Mouse (Mus musculus) lung, postnatal 0 days (tissue): ENCODE measurements at regions not wholly inside any gene's neighbourhood (a gene's known extent, or its start where the extent isn't known, plus 50 kb on each side); places are given as distances from the start of the nearest gene placed in this dataset.

ENCODE experiments used
- ATAC-seq: fragments of 200-750 bp; cut with Nextera tagmentation; 2 replicates; pipeline ENCODE4 v1.8.0; 2017; ENCODE audit warnings: moderate library complexity
- DNase-seq: peaks from one replicate; pipeline ENCODE4 v3.0.0-alpha.2; 2016; ENCODE audit warnings: low spot score
- H3K27ac ChIP-seq: fragments of 300-500 bp; sonication (generic); 2 replicates; pipeline ENCODE4 v1.5.1; 2014; ENCODE audit warnings: antibody characterized with exemption, mild to moderate bottlenecking, low read length, mixed read lengths
- H3K27me3 ChIP-seq: fragments of 300-500 bp; sonication (generic); replicated peaks from 2 replicates; pipeline ENCODE4 v1.6.1; 2014; ENCODE audit warnings: low read length, mixed read lengths; ENCODE audit not compliant: insufficient read depth
- H3K36me3 ChIP-seq: fragments of 300-500 bp; sonication (generic); 2 replicates; pipeline ENCODE4 v1.6.1; 2014; ENCODE audit warnings: low read length, mixed read lengths; ENCODE audit not compliant: insufficient read depth
- H3K4me1 ChIP-seq: fragments of 300-500 bp; sonication (generic); 2 replicates; pipeline ENCODE4 v1.6.1; 2014; ENCODE audit warnings: antibody characterized with exemption, low read depth, low read length, mixed read lengths; ENCODE audit not compliant: insufficient read depth
- H3K4me2 ChIP-seq: fragments of 300-500 bp; sonication (generic); replicated peaks from 2 replicates; pipeline ENCODE4 v1.6.1; 2014; ENCODE audit warnings: low read depth, mild to moderate bottlenecking, low read length, moderate library complexity, mixed read lengths
- H3K4me3 ChIP-seq: fragments of 300-500 bp; sonication (generic); 2 replicates; pipeline ENCODE4 v1.5.1; 2014; ENCODE audit warnings: low read depth, low read length
- H3K9ac ChIP-seq: fragments of 300-500 bp; sonication (generic); replicated peaks from 2 replicates; pipeline ENCODE4 v1.6.1; 2014; ENCODE audit warnings: low read depth, mild to moderate bottlenecking
- H3K9me3 ChIP-seq: fragments of 300-500 bp; sonication (generic); 2 replicates; pipeline ENCODE4 v1.6.1; 2016; ENCODE audit warnings: low read length, mixed read lengths
- CTCF ChIP-seq: IDR thresholded peaks from 2 replicates; pipeline ENCODE4 v1.5.1; 2016; ENCODE audit warnings: antibody characterized with exemption, mild to moderate bottlenecking
- EP300 ChIP-seq: IDR thresholded peaks from 2 replicates; pipeline ENCODE4 v1.6.1; 2016; ENCODE audit warnings: antibody characterized with exemption, mild to moderate bottlenecking, control low read depth
- WGBS: fragments of 180-500 bp; shearing (Covaris S2); extraction: QIAGEN DNeasy Blood & Tissue Kit; methylation state at CpG from one replicate; pipeline ENCODE4 v1.1.7; 2014; 5-methylcytosine and 5-hydroxymethylcytosine counted together

DNA sequence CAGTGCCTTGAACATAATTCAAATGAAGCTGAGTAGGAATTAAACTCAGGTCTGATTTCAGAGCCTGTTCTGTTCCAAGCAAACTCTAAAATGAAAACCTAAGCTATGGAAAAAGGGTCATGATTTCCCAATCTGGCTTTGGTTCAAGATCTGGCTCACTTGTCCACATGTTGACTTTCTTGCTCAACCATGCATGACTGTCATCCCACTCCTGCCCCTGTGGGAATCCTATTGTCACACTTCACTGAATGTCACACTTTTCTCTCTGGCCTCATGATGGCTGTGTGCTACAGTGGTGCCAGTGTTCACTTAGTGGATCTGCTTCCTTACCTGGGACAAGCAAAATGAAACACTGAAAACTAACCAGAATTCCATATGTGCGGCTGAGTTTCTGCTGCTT is 403.0 kb downstream of the Atp6ap1l start:
- Histone ChIP-seq H3K36me3 (no peaks in the 10 kb centered on the region), H3K9ac (no peak overlapping the region), H3K4me3 (no peak overlapping the region), H3K27ac (no peak overlapping the region), H3K4me2 (no peak overlapping the region), H3K27me3 (no peaks in the 10 kb centered on the region), H3K4me1 (no peaks in the 10 kb centered on the region), H3K9me3 (no peaks in the 10 kb centered on the region)
- DNase-seq, result peak; percentile 57
- ATAC-seq, result peak; percentile 47
- TF ChIP-seq EP300 (no peak), CTCF (no peak)
- 85% methylated on average over 1 of the region's 1 CpGs for WGBS

DNA sequence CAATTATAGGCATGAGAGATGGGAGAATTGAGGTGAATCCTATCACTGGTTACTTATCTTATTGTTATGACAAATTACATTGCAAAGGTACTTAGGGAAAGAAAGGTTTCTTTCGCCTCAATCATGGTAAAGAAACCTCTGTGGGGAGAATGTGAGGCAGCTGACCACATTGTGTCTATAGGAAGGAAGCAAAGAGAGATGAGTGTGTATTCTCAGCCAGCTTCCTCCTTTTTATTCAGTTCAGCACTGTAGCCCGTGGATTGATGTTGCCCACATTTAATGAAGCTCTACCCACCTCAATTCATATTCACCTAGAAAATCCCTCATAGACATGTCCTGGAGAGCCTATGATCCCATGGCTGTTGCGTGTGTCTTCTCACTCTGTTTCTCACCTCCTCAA is 406.2 kb downstream of the Atp6ap1l start:
- no peak overlapping the region for H3K4me3 ChIP-seq
- TF ChIP-seq CTCF (no peak), EP300 (no peak)
- no peaks in the 10 kb centered on the region for H3K27me3 ChIP-seq
- H3K36me3 ChIP-seq, result no peaks in the 10 kb centered on the region
- no peaks in the 10 kb centered on the region for H3K4me1 ChIP-seq
- WGBS, result 75% methylated on average over 3 of the region's 3 CpGs
- no peak overlapping the region for H3K4me2 ChIP-seq
- no peak overlapping the region for H3K9ac ChIP-seq
- no peaks in the 10 kb centered on the region for H3K9me3 ChIP-seq
- ATAC-seq (no peak), DNase-seq (no peak)
- no peak overlapping the region for H3K27ac ChIP-seq

DNA sequence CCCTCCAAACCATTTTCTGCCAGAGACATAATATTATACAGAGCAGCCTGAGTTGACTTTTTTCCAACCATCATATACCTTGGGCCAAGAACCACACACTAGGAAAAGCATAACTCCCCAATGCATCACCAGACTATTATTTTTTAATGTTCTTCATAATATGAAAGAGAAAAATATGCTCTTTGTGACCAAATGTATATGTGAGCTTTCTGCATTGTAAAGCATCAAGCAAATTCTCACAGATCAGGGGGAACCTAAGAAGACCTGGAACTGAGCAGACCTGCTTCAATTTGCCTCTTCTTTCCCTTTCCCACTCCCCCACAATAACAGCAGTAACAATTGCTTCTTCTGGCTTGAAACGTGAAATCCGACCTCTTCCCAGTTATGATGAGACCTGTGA is 407.6 kb downstream of the Atp6ap1l start:
- Histone ChIP-seq H3K27ac (no peak overlapping the region), H3K9ac (no peak overlapping the region), H3K4me3 (no peak overlapping the region), H3K27me3 (no peaks in the 10 kb centered on the region), H3K36me3 (no peaks in the 10 kb centered on the region), H3K4me2 (no peak overlapping the region), H3K4me1 (no peaks in the 10 kb centered on the region), H3K9me3 (no peaks in the 10 kb centered on the region)
- ATAC-seq (no peak), DNase-seq (no peak)
- WGBS, result 41% methylated on average over 2 of the region's 2 CpGs
- TF ChIP-seq CTCF (no peak), EP300 (no peak)

DNA sequence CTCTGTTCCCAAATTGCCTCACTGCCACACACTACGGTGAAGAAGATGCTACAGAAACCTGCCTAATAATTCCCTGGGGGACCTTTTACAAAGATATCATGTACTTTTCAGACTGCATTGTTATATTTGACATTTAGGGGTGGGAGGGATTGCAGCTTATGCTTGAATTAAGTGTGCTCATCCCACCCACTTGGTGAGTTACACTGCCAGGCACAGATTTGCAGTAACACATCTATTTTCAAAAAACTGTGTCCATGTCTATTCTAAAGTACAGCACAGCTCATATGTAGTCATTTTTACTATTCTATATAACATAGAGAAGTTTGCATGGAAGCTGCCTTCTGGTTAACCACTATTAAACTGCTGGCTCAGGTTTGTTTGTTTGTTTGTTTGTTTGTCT is 404.3 kb upstream of the Xrcc4 start:
- no peak for DNase-seq
- WGBS, result 55% methylated on average over 1 of the region's 1 CpGs
- Histone ChIP-seq H3K36me3 (no peaks in the 10 kb centered on the region), H3K27me3 (no peaks in the 10 kb centered on the region), H3K9ac (no peak overlapping the region), H3K4me3 (no peak overlapping the region), H3K4me1 (no peaks in the 10 kb centered on the region), H3K4me2 (no peak overlapping the region), H3K27ac (no peak overlapping the region), H3K9me3 (no peaks in the 10 kb centered on the region)
- ATAC-seq, result no peak
- TF ChIP-seq CTCF, result no peak
- no peak for TF ChIP-seq EP300

DNA sequence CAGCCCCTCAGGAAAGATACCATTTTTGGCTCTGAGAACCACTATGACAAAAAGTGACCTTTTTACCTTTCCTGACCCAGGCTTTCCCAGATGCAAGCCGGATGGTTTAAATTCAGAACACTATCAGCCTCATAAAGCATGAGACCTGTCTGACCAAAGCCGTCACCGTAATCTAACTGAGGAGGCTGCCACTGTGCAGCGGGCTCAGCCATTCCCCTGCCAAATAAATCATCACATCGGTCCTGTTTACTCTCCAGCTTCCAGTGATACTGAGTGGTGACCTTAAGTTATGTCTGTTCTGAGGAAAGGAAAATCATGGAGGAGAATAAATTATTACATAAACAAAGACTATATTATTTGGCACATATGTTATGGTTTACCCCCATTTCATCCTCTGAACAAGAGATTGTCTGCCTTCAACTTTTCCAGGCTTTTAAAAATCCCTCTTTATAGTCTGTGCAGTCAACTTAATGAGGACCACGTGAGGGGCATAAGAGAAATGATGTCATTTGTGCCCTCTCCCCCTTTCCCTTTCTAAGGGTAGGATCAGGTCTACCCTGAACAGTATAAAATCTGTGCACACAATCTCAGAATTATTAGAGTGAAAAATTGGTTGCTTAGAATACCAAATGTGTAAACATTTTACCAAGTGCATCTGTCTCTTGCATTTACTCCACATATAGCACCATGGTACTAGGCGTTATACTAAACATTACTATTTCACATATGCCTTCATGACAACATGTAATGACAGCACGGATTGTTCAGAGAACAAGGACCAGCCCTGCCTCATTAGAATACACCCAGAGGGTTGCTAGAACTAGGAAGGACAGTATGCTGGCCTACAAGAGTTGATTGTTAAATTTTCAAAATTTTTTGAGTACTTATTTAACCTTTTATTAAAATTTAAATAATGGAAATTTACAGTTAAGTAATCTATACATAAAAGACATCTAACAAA is 401.9 kb upstream of the Xrcc4 start:
- Histone ChIP-seq H3K4me1 (no peaks in the 10 kb centered on the region), H3K9me3 (no peaks in the 10 kb centered on the region), H3K36me3 (no peaks in the 10 kb centered on the region), H3K4me3 (no peak overlapping the region), H3K9ac (no peak overlapping the region), H3K4me2 (no peak overlapping the region), H3K27me3 (no peaks in the 10 kb centered on the region), H3K27ac (no peak overlapping the region)
- 27% methylated on average over 8 of the region's 8 CpGs for WGBS
- ATAC-seq (no peak), DNase-seq (no peak)
- no peak for TF ChIP-seq CTCF
- no peak for TF ChIP-seq EP300

DNA sequence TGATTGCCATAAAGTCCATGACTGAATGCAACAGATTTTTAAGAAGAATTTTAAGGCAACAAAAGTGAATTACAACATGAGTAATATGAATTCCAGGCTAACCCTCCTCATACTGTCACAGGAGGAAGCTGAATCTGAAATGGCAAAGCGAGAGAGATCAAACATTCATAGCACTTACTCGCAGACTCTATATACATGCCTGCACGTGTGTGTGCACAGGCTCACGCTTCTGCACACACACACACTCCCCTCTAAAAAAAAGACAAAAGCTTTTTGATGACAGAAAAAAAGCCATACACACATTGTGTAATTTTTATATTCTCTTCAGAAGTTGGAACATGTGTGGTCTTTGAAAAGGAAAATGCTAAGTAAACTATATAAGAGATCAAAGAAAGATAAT is 391.1 kb upstream of the Xrcc4 start:
- Histone ChIP-seq H3K9me3 (no peaks in the 10 kb centered on the region), H3K27me3 (no peaks in the 10 kb centered on the region), H3K4me1 (no peaks in the 10 kb centered on the region), H3K4me2 (no peak overlapping the region), H3K9ac (no peak overlapping the region), H3K36me3 (no peaks in the 10 kb centered on the region), H3K4me3 (no peak overlapping the region), H3K27ac (no peak overlapping the region)
- no peak for ATAC-seq
- 41% methylated on average over 4 of the region's 4 CpGs for WGBS
- TF ChIP-seq EP300, result no peak
- TF ChIP-seq CTCF, result no peak
- DNase-seq, result no peak
